In genomic region chr10:117925186-117925585, GRCm38 (mm10) we compare ENCODE assay signal across 11 mouse cellular contexts.
"Had no signal": no experiment of that assay in that cellular context is flagged by ENCODE, and none has a peak within 500 bp of the region (broad histone marks: within the 10 kb centered on the region; RNA-seq: fewer than 3 reads in every experiment).

No protein-coding gene starts in this region.

- H3K27ac ChIP-seq: layer of hippocampus, adult 2 months; left cerebral cortex, adult 2 months; liver, embryonic 13.5 days; macrophage; midbrain, embryonic 10.5 days; midbrain, embryonic 13.5 days had no signal

- H3K4me1 ChIP-seq: midbrain, embryonic 10.5 days; midbrain, embryonic 13.5 days had no signal

- H3K27me3 ChIP-seq: liver, embryonic 13.5 days; megakaryocyte, embryonic 14.5 days; midbrain, embryonic 13.5 days had no signal

- DNase-seq: kidney, adult 9 months; layer of hippocampus, postnatal 36 days; liver, embryonic 13.5 days; thymus, adult 18-20 months had no signal

- ATAC-seq: midbrain, embryonic 13.5 days; midbrain, embryonic 16.5 days had no signal

- H3K4me3 ChIP-seq: layer of hippocampus, adult 2 months; left cerebral cortex, adult 2 months; liver, embryonic 13.5 days; midbrain, embryonic 10.5 days; midbrain, embryonic 13.5 days had no signal

- H3K36me3 ChIP-seq: liver, embryonic 13.5 days; midbrain, embryonic 10.5 days; midbrain, embryonic 13.5 days had no signal
